Mouse (Mus musculus) cerebellum, postnatal 25 days (tissue): Measurements from ENCODE around the gene Arl11.

Experiments
- DNase-seq, 2 experiments: peaks; one replicate each; pipeline ENCODE4 v3.0.0; 2021; ENCODE audit warnings: mixed read lengths in 2 of 2

Gene Arl11

DNA sequence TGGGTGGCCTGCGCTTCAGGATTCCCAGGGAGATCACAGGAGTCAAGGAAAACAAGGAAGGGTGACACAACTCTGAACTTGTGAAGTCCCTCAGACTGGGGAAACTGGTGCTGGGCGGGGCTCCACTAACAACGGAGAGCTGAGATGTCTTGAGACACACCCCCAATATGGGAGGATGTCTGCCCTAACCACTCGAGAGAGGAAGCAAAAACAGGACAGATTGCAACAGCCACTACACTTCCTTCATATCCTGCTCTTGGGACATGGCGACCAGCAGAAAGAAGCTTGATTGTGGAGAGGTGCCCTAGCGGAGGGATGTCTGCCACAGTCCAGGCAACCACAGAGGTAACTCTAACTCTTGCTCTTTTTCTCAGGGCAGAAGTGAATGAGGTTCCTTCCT lies at the start of gene Arl11:
Gene Arl11, plus strand, starts transcription at position 161 of the 400 bp plus-strand sequence.
- no peak for DNase-seq

DNA sequence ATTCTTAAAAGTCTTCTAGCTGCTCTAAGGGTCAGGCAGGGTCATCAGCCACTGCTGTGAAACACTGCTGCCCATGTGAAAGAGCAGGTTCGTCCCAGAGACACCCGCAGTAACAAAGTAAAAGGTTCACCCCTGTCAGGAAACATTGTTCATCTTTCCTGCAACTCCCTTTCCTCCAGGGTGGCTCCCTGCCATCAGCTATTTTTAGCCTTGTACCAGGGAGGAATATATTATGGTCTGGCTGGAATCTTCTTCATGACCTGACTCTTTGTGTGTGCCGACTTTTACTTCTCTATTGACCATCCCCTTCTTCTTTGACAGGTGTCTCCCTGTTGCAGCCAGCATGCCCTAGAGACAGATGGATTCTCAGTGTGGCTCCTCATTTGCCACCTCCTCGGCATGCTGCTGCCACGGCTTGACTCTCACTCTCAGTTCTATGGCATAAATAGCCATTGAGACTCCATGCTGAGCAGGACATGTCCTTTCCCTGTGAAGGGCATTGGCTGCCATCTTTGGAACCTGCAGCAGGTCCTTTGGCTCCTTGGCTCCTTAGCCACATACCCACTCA lies 41.6 kb upstream of the Arl11 start:
- DNase-seq, result peak; percentile 77 to 78

DNA sequence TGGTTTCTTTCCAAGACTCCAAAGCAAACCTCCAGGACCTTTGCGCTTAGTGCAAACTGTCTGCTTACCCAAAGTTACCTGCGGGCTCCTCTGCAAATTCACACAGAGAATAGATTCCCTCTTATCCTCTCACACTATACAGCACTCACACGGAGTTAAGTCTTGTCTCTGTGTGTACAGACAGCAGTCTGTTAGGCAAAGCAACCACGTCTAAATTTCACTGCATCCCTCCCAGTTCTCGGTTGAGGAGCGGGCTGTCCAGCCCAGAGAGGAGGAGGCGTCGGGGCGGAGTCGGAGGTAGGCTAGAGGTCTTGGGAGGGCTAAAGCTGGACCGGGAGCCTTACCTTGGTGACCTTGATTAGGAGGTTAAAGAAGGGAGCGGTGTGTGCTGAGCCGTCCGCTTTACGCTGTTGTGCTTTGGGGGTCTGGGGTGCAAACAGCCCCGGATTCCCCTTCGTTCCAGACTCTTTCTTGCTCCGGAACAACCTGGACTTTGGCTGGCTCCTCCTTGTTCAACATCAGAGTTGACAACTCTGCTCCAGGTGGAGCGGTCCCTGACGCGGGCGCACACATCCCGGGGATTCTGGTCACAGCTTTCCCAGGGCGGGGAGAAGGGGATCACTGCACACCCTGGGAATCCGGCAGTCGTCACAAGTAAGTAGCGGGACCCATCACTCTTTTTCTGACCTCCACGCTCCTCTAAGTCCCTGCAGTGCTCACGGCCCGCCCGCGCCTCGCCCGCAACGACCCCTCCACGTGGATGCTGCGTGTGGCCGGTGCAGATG lies 34.9 kb upstream of the Arl11 start:
- no peak for DNase-seq

DNA sequence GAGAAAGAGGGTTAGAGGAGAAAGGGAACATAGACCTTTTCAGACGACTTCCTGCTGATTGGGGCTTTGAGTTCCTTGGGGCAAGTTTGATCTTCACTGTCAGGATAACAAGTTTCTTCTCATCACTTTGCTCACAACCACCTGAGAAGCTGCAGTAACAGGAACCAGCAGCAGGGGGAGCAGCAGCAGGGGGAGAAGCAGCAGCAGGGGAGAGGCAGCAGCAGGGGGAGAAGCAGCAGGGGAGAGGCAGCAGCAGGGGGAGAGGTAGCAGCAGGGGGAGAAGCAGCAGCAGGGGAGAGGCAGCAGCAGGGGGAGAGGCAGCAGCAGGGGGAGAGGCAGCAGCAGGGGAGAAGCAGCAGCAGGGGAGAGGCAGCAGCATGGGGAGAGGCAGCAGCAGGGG lies 32.3 kb upstream of the Arl11 start:
- peak; percentile 47 to 68 for DNase-seq

DNA sequence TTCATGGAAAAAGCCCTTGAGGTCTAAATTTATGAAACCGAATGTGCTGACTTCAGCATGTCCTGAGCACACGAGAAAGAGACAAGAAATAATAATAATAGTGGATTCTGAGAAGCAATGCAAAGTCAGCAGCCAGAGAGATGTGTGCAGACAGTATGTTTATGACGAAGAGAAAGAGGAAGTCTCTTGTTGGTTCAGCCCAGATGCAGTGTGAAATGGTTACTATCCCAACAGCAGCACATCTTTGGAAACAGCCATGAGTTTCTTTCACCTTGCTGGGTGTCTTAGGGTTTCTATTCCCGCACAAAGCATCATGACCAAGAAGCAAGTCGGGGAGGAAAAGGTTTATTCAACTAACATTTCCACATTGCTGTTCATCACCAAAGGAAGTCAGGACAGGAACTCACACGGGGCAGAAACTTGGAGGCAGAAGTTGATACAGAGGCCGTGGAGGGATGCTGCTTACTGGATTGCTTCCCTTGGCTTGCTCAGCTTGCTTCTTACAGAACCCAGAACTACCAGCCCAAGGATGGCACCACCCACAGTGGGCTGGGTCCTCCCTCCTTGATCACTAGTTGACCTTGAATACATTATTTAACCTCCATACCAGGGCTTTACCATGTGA lies 30.8 kb upstream of the Arl11 start:
- DNase-seq, result no peak

DNA sequence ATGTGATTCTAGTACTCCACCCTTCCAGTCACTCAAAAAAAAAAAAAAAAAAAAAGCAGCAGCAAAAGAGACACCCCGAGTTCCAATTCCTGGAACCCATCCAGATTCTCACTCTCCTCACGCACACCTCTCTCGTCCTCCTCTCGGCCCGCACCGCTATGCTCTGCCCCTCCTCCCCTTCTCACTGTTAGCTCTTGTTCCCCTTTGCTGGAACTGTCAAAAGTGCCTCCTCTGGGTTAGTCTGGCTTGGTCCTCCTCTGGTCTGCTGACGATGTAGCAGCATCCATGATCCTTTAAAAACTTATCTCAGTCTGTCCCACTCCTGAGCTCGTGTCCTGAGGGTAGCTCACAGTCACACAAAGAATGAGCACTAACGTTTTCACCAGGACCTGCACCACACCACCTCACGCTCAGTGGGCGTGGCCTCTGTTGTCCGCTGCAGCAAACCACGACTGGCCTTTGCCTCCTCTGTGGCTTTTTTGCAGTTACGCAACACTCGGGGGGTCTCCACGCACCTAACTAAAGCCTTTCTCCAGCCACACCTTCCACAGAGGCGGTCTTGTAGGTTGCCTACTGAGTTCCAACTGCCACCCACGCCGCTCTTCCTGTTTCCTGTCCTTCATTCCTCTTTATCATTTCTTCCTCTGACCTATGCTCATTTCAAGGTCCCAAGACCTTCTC lies 20.8 kb upstream of the Arl11 start:
- no peak for DNase-seq

DNA sequence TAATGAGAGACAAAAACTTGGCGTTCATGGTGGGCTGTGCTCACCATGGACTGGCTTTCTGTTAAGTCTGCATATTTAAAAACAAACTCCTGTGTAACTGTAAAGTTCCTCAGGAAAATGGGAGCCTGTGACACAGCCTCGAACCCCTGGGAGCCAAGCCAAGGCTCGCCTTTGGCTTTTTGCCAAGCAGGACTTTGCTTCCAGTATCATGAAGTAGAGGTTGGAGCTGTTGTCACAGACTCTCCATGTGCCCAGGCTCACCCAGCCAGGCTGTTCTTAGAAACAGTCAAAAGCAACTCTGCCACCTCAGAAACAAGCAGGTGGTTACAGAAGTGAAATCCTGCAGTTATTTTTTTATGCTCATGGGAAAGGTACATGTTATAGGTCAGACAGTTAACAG lies 18.9 kb upstream of the Arl11 start:
- peak; percentile 53 to 70 for DNase-seq

DNA sequence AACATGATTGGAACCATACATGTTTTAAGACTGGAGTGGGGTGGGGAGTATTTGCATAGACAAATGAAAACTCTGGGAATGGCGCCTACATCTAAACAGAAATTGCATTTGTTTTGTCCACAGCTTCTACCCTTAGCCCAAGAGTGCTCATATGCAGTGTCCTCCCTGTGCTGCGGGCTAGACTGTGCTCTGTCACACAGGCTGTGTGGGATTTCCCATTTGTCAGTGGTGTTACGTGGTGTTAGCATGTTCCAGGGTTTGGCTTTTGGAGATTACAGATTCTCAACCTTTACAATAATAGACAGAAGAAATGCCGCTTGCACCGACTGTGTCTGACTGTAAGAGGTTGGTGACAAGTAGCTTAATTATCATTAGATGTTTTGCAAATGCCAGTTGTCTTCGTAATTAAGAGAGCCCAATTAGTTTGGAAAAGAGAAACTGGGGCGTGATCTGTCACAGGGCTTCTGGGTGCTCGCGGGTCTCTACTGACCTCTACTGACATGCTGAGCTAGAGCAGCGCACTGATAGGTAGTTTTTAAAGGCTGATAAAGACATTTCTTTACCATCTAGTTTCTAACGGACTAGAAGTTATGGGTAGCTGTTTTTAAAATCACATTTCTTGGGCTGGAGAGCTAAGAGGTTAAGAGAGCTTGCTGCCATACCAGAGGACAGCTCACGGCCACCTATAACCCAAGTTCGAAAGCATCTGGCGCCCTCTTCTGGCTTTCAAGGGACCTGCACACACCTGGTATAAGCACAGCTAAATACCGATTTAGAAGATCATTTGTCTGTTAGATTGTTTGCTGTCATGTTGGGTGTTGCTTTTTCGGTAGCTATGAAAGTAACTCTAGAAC lies 15.4 kb upstream of the Arl11 start:
- DNase-seq, result peak; percentile 77 to 85

DNA sequence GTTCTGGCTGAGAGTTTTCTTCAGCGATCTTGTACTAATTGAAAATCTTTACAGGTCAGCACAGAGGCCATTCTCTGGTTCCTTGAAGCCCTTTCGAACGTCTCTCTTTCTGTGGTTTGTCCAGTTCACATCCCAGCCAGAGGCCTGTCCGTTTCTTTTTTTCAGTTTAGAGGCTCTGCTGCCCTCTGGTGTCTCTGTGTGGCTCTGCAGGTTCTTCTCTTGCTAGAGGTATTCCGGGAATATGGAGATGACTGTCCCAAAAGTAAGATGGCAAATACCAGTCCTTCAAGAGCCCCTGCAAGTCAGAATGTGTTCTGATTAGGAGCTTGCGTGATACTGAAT lies 14.8 kb upstream of the Arl11 start:
- DNase-seq, result peak; percentile 68 to 79

DNA sequence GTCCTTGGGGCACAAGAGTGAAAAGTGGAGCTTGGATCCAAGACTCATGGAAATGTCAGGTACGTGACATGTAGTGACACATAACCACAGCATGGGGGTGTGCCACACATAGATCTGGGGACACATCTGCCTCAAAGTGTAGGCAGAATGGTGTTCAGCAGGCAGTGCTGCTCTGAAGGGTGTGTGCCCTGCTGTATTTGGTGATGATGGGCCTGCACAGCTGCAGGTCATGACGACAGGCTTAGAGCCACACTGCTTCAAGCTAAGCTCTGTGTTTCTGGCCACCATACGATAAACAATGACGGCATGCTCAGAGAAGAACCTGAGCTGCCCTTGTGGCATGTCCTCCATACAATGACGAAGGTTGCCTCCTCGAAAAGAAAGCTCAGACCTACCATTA lies 9.7 kb upstream of the Arl11 start:
- DNase-seq, result no peak

DNA sequence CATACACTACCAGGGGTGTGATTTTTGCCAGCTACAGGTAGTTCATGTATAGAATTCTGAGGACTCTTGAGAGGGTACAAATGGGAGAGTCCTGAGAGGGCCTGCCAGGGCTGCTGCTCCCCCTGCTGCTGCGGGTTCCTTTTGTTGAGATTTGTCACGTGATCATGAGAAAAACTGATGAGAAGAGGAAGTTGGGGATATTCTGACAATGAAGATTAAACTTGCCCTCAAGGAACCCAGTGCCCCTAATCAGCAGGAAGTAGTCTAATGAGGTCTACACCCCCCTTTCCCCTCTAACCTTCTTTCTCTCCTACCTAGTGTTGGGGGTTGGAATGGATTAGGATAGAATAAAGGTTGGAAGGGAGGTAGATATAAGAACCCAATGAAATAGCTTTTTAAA lies 8.2 kb upstream of the Arl11 start:
- DNase-seq, result no peak

DNA sequence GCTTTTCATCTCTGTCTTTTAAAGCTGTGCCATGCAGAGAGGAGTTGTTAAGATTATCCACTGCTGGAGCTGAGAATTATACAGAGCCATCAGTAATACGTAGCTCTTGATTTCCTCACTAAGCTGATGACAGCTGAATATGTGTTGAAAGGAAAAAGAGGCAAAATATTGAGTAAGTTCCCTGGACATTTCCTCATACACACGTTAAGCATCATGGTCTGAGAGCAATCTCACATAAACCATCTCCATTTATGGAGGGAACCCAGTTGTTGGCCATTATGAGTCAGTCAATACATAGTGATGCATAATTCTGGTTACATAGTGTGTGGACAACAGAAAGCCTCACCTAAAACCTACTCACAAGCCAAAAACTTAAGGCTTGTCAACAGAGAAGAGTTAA lies 7.1 kb upstream of the Arl11 start:
- DNase-seq, result no peak

DNA sequence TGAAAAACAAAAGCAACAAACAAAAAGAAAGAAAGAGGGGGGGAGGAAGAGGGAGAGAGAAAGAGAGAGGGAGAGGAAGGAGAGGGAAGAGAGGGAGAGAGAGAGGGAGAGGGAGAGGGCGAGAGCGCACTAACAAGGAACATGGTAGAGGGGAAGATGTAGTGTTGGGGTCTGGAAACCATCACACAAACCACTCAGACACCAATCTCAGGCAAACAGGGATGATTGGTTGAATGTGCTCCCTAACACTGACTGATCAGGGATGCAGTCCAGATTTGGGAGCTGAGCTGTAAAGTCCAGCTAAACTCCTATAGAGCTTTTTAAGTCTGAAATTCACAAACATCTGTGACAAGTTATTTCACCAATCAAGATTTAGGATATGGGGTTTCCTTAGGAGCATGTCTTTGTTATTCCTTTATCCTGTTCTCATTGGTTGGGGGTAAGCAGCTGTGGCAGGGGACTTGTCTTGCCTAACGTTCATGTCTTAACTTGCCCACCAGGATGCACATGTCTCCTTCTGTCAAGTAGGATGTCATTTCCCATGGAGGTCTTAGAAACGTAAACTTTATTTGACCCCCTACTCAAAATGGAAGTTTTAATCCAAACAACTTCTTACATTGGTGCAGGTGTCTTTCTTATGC lies 5.5 kb upstream of the Arl11 start:
- DNase-seq, result no peak

DNA sequence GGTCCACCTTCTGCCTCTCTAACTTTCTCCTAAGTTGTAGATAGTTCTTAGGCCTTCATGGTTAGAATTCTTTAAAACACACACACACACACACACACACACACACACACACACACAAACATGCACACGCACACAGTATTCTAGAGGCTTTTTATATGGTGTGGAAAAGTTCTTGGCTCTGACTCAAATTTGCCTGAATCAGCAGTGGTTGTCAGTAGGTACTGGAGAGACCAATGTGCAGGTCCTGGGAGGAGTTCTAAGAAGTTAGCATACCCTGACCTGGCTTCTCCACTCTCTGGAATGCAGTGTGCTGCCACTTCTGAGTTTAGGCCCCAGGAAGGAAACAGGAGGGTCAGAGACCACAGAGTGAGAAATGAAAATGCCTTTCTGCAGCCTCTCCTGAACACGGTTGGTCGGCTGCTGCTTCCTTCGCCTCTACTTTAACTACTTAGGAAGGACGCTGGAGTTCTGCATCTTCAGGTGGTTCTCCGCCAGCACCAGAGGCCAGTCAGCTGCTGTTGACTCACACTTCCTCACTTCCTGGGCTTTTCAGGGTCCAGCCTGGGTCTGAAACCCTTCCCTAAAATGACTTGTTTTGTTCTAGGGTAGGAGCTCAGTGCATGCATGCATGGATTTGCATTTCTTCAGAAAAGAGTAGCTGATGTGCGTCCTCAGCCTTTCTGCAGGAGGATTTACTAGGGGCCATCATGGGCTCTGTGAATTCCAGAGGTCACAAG lies 651 bp downstream of the Arl11 start:
- DNase-seq, result no peak

DNA sequence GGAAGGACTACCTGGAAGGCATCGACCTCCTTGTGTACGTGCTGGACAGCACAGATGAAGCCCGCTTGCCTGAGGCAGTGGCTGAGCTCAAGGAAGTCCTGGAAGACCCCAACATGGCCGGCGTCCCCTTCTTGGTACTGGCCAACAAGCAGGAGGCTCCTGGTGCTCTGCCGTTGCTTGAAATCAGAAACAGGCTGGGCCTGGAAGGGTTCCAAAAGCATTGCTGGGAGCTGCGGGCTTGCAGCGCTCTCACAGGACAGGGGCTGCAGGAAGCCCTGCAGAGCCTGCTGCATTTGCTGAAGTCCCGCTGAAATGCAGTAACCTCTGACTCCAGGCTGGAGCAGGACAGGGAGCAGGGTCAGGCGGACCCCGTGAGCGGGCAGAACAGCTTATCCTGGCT lies 1.4 kb downstream of the Arl11 start:
- peak in 1 of 2 experiments; percentile 45 for DNase-seq

DNA sequence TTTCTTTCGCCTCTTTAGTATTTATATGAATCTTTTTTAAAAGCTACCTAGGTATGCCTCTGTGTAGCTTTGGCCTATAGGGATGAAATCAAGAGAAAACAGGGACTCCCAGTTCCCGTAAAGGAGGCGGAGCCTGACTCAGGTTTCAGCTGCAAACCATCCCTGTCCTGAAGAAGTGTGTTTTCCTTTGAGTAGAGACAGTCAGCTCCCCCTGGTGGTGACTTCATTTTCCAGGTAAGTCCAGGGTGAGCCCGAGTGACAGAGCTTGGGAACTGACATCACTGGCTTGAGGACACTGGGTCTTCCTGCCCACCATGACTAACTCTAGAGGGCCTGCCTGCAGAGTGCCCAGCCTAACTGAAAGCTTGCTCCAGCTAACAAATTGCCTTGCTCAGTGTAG lies 7.3 kb downstream of the Arl11 start:
- DNase-seq, result peak; percentile 61 to 79

DNA sequence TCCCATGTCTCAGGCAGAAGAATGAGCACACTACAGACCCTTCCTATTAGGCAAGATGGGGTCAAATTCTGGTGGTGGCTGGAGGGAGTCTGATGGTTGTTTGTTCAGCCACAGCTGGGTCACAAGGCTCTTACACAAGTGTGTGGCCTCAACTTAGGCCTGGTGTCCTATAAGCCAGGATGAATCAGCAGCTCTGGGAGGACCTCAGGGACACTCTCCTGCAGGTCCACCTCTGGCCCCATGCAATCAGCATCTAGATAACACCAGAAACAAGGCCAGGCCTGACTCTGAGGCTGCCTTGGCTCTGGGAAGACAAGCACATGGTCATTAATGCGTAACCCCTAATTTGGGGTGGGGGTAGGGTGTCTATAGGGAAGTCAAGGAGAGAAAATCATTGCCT lies 11.2 kb downstream of the Arl11 start:
- no peak for DNase-seq

DNA sequence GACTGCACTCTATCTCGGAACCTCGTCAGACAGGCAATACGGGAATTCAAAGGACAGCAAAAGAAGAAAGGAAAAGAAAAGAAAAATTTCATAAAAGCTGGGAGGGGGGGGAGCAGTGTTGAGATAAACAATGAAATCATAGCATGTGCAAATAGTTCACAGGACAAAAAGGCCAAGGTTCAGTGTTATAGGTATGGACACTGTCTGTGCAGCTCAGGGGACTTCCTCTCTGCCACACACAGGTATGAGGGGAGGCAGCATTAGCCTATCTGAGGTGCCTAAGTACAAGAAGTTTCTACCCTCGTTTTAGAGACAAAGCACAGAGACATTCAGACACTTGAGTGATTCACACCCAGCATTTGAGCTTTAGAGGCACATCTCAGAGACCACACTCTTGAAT lies 11.6 kb downstream of the Arl11 start:
- DNase-seq, result no peak

DNA sequence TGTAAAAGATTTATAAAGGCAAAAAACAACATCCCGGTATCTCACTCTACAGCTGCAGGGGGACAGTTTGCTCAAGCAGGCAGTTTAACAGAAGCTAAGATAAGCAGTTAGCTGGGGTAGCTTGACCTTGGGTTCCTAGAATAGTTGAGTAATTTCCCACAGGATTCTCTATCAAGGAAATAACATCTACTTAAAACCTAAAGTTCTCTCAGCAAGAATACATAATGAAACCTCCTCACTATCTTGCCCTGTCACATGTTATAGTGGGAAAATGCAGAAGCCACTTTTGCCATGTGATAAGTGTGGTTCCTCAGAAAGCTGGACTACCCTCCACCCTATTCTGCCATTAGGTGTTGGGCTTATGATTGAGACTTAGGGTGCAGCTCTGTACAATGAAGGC lies 13.2 kb downstream of the Arl11 start:
- no peak for DNase-seq

DNA sequence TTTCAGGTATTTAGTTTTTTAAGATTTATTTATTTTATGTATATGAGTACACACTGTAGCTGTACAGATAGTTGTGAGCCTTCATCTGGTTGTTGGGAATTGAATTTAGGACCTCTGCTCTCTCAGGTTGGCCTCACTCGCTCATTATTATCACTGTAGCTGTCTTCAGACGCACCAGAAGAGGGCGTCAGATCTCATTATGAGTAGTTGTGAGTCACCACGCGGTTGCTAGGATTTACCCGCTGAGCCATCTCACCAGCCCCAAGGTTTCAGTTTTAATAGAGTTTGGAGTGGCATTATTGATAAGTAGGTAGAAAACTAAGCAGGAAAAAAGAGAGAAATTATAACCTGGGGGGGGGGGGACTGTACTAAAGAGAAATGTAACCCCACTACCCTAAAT lies 17.5 kb downstream of the Arl11 start:
- DNase-seq, result peak in 1 of 2 experiments; percentile 43

DNA sequence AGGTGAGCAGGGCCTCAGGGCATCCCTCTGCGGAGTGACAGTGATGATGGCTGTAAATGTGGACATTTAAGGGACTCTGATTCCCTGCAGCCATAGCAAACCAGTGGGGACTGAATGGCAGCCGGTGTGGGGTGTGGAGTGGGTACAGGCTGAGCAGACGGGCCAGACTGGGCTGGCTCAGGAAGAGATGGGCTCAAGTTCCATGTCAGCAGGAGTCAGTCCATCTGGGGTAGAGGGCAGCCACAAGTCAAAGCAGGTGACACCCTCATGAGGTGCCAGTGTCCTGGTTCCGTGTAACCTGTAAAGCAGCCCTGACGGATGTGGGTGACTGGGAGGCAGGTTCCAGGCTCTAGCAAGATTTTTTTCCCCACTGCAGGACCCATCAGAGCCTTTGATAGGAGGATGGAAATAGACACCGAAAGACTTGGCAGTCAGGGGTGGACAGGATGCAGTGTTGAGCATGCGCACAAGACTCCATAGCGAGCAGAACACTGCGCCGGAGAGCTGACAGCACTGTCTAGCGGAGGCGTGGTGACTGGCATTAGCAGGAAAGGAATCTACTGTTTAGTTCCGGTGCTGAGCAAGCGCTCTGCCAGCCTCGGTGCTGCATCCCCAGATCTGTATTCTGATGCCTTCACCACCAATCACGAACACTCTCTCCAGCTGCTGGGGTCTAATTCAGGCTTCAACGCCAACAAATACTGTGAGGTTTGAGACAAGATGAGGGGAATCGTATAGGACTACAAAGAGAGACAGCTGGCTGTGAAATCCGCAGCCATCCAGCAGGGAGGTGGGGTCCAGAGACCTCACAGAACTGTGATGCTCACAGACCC lies 18.3 kb downstream of the Arl11 start:
- peak; percentile 90 to 91 for DNase-seq
